Mouse (Mus musculus) small intestine, adult 2 months (tissue): ENCODE results near the gene Zfp575.

Experiments
- CTCF ChIP-seq: fragments of 200-500 bp; IDR thresholded peaks from 2 replicates; pipeline ENCODE4 v1.5.1; 2012; ENCODE audit warnings: low read depth, mild to moderate bottlenecking, control low read depth, inconsistent platforms, low read length, moderate library complexity, mixed read lengths; ENCODE audit not compliant: insufficient replicate concordance, insufficient read length; ENCODE audit errors: extremely low read depth
- POLR2A ChIP-seq: fragments of 200-500 bp; IDR thresholded peaks from 2 replicates; pipeline ENCODE4 v1.6.1; 2012; ENCODE audit warnings: low read depth, mild to moderate bottlenecking, control low read depth, inconsistent platforms, low read length, moderate library complexity

- TF ChIP-seq CTCF, result no peak
- no peak for TF ChIP-seq POLR2A
Observed at GRCm38 (mm10) chr7:24538701-24539100, 48.7 kb downstream of the Zfp575 start.
